Mouse (Mus musculus) neutrophil, adult 5-6 weeks (primary cell): ENCODE data around the gene Pak2. TPM values are rescaled to one million over a fixed set of nuclear protein-coding genes. Genes with fewer than 3 reads are reported as not detected.

Experiments
- ATAC-seq: fragments of 151-379, 151-347 bp; 2 replicates; pipeline ENCODE4 v1.8.0; 2017; ENCODE audit warnings: mild to moderate bottlenecking, moderate TSS enrichment; ENCODE audit not compliant: insufficient number of reproducible peaks, poor library complexity, low FRiP score, severe bottlenecking; ENCODE audit errors: extremely low read depth
- total RNA-seq: library from RNA; stranded (forward); fragments of 200-1000 nt; gene quantifications from 2 replicates; pipeline ENCODE4 v1.2.3, GENCODE M21; 2017

The Pak2 gene
- total RNA-seq, 1 experiment from 2014 or later, result 128 TPM

GRCm38 (mm10) chr16:32009913-32010312 lies 69.2 kb downstream of the Pak2 start:
- ATAC-seq, result no peak

DNA sequence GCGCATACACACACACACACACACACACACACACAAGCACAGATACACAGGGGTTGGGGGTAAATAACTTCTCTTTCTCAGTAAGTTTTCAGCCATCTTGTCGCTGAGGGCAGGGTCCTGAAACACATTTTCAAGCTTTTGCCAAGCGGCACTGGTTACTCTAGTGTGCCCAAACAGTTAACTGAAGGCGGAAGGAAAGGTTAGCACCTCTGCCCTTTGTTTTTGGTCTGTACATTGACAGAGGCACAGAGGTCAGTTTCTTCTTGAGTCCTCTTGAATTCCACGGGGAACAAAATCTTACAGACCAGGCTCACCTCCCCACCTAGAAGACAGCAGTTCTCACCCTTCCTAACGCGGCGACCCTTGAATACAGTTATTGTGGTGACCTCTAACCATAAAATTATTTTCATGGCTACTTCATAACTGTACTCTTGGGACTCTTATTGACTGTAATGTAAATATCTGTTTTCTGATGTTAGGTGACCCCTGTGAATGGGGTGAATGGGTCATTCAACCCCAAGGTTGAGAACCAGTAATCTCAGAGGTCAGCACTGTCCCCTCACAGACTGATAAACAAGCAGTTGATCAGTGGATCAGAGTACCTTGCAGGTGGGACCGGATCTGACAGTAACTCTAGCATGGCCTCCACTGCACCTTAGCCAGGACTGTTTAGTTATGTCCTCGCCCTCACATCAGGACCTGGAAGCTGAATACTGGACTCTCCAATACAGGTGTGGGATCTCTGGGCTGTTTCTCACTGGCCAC lies 70.4 kb downstream of the Pak2 start:
- ATAC-seq, result no peak

DNA sequence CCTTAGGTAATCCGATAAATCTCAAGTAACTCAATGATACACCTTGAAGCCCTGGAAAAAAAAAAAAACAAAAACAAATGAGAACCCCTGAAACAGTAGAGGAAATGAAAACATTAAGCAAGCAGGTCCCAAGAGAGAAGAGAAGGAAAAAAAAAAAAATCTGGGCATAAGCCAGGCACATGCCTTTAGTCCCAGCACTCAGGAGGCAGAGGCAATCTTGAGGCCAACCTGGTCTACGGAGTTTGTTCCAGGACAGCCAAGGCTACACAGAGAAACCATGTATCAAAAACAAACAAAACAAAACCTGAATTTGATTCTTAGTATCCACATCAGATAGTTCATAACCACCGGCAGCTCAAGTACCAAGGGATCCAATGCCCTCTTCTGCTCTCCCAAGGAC lies 74.4 kb downstream of the Pak2 start:
- no peak for ATAC-seq

- peak; percentile 100 for ATAC-seq
Measured at GRCm38 (mm10) chr16:32002509-32003477, 76.3 kb downstream of the Pak2 start, which contains the start of gene Senp5. Gene Senp5 (minus strand): TSS chr16:32003287.

DNA sequence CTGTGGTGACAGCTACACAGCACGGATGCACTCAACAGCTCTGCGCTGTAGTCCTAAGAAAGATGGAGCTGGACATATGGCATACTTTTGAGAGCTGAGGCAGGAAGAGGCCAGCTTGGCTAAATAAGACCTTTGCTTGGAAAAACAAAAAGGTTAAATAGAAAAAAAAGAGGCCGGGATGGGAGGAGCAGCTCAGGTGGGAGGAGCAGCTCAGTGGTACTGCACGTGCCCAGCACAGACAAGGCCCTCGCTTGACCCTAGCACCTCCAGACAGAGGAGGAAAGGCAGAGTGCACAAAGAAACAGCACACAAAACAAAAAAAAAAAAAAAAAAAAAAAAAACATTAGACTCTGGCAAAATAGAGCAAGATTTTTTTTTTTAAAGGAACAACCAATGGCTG lies 82.8 kb downstream of the Pak2 start:
- ATAC-seq, result no peak

DNA sequence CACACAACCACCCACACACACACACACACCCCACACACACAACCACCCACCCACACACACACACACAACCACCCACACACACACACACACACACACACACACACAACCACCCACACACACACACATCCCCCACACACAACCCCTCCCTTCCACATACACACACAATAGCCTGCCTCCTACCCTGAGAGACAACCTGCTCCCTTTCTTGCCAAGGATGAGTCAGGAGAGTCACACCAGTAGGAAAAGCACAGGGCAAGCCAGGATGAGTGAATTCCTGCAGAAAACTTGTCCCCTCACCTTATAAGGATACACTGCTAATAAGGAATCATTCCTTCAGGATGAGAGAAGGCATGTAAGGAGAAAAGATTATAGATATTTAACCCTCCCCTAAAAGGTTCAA lies 85.2 kb downstream of the Pak2 start:
- no peak for ATAC-seq

DNA sequence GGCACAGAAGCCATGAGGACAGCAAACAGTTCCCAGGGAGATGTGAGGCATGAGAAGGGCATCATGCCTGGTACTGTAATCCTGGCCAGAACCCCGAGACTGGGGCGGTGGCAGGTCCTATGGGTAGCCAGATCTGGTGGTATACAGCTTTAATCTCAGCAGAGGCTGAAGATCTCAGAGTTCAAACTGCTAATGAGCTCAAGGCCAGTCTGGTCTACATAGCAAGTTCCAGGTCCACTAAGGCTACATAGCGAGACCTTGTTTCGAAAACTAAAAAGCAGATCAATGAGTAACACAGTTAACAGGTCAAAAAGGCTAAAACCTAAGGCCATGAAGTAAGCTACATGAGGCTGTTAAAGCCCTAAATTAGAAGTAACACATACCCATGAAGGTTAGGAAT lies 85.9 kb downstream of the Pak2 start:
- ATAC-seq, result no peak

DNA sequence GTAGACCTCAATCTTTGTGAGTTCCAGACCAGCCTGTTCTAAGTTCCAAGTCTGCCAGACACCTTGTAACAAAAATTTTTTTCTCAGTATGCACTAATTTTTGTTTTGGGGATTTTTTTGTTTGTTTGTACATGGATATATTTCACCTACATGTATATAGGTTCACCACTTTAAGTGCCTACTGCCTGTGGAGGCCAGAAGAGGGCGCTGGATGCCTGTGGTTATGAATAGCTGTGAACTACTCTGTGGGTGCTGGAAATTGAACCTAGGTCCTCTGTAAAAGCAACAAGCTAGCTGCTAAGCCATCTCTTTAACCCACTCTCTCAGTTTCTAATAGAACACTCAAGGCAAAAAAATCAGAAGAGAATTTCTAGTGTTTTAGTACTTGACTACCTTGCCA lies 87.1 kb downstream of the Pak2 start:
- ATAC-seq, result no peak

GRCm38 (mm10) chr16:31980946-31981345 lies 98.2 kb downstream of the Pak2 start:
- ATAC-seq, result no peak

GRCm38 (mm10) chr16:31979501-31979900 lies 99.6 kb downstream of the Pak2 start:
- no peak for ATAC-seq

DNA sequence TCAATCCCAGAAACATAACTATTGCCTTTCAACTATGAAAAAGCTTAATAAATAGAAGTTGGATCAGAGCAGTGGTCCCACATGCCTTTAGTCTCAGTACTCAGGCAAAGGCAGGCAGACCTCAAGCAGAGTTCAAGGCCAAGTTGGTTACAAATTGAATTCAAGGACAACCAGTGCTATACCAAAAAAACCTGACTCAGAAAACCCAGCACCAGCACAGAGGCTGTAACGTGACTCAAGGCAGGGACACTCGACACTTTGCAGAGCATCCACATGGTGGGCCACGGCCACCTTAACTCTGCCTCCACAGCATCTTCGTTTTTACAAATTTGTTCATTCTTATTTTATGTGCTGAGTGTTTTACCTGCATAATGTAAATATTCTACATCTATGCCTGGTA lies 103.9 kb downstream of the Pak2 start:
- ATAC-seq, result no peak

Other genes with a start within 250 kb of the Pak2 start
- gene Meltf, start 200.5 kb downstream of the Pak2 start, total RNA-seq, result not detected in 2 replicates
- not detected in 2 replicates for gene Pigz, start 145.5 kb downstream of the Pak2 start, total RNA-seq
- 9.0 and 10.9 TPM in 2 replicates for gene 0610012G03Rik, start 130.8 kb downstream of the Pak2 start, total RNA-seq
- gene Ncbp2, start 130.8 kb downstream of the Pak2 start, total RNA-seq, result 13.9 and 15.1 TPM in 2 replicates
- gene Senp5, start 76.1 kb downstream of the Pak2 start, total RNA-seq, result 15.1 and 16.5 TPM in 2 replicates
- 65.8 and 67.4 TPM in 2 replicates for gene Pigx, start 20.4 kb upstream of the Pak2 start, total RNA-seq
- gene Cep19, start 20.5 kb upstream of the Pak2 start, total RNA-seq, result 59.0 and 64.6 TPM in 2 replicates
- 142 and 149 TPM in 2 replicates for gene Nrros, start 86.3 kb upstream of the Pak2 start, total RNA-seq
- 1.6 TPM in 1 of 2 replicates, not detected in the other for gene Bex6, start 100.5 kb upstream of the Pak2 start, total RNA-seq
- gene Fbxo45, start 167.8 kb upstream of the Pak2 start, total RNA-seq, result 13.9 and 15.0 TPM in 2 replicates
- 18.7 and 19.7 TPM in 2 replicates for gene Wdr53, start 167.9 kb upstream of the Pak2 start, total RNA-seq
- gene Smco1, start 192.1 kb upstream of the Pak2 start, total RNA-seq, result not detected in 2 replicates
- gene Rnf168, start 198.1 kb upstream of the Pak2 start, total RNA-seq, result 18.4 and 22.1 TPM in 2 replicates